Mouse (Mus musculus): ENCODE measurements at regions not wholly inside any gene's neighbourhood (a gene's known extent, or its start where the extent isn't known, plus 50 kb on each side); places are given as distances from the start of the nearest gene placed in this dataset.

DNA sequence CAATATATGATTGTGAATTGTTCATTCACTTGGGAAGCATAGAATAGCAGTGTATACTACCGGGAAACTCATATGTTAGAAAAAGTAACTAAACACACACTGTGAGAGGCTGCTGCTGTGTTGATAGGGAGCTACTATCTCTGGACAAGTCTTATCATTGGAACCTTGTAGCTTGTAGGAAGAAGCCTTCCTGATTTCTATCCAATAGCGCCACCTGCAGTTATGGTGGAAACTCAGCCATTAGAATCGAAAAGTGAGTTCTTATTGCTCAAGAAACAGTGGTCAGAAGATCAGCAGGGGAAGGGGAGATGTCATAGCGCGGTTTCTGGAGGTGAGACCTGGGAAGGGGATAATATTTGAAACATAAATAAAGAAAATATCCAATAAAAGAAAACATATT lies 1245.1 kb upstream of the Cdh6 start:
- DNase-seq (ENCODE audit: low read depth) = peak; percentile 6

DNA sequence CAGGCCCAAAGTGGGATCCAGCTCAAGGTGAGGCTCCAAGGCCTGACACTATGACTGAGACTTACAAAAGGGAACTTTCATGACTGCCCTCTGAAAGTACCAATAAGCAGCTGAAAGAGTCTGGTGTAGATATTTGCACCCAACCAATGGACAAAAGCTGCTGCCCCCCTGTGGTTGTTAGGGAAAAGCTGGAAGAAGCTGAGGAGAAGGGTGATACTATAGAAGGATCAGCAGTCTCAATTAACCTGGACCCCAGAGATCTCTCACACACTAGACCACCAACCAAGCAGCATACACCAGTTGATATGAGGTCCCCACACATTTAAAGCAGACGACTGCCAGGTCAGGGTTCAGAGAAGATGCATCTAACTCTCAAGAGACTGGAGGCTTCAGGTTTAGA lies 1211.9 kb upstream of the Cdh6 start:
- DNase-seq (ENCODE audit: low read depth) = no peak

DNA sequence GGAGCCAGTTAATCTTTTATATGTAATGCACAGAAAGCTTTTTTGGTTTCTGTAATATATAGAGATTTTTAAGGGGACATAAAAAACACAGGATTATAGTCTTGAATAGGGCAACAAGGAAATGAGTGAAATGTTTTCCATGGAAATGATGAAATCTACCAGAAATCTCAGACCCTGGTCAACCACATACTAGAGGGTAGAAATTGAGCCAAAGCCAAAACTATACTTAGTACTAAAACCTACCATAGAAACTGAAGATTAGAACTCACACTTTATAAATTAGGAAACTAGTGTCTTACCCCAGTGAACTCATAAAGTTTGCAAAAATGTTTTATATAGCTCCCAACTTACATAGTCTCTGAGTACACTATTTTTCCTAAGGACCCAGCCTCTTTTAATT lies 1204.9 kb upstream of the Cdh6 start:
- DNase-seq (ENCODE audit: low read depth) = no peak
